Comparison of ENCODE assay signal across 10 mouse cellular contexts in the genomic region with DNA sequence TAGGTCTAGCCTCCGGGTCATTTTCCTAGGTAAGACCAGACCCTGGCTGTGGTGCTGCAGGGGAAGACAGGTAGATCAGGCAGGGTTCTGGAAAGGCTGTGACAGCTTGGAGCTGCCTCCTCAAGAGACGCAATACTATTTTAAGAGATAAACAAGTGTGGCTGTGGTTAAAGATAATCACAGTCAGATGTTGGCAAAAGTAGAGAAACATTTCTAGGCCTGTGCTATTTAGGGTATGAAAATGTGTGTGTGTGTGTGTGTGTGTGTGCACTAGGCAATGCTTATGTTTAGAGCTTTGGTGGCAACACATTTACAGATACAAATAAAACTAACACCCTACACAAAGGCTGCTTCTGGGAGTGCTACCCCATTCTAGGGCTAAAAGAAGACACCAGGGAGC.
DNase-seq lines count a peak whose midpoint lies in the region; ATAC-seq lines count a peak whose summit lies in the region.
"Had no signal": no experiment of that assay in that cellular context is flagged by ENCODE, and none has a peak within 500 bp of the region (broad histone marks: within the 10 kb centered on the region; RNA-seq: fewer than 3 reads in every experiment).

No protein-coding gene starts in this region.

- H3K36me3 ChIP-seq in embryonic facial prominence, embryonic 15.5 days, result no peaks in the 10 kb centered on the region
- H3K36me3 ChIP-seq in limb, embryonic 15.5 days, result no peaks in the 10 kb centered on the region
- H3K36me3 ChIP-seq: midbrain, embryonic 10.5 days had no signal

- H3K4me1 ChIP-seq in embryonic facial prominence, embryonic 15.5 days, result peaks cover 41% of the 10 kb centered on the region
- H3K4me1 ChIP-seq in limb, embryonic 15.5 days, result peaks cover 30% of the 10 kb centered on the region

- peak; percentile 92 for DNase-seq in heart, adult 11 months
- no peak for DNase-seq in heart, postnatal 14 days
- DNase-seq in A20 (ENCODE audit: low read depth, low spot score), result peak; percentile 39
- no peak for DNase-seq in cerebellum, adult 9-11 months
- DNase-seq in cerebellum, adult 18-20 months, result no peak

- H3K27me3 ChIP-seq in embryonic facial prominence, embryonic 15.5 days, result no peaks in the 10 kb centered on the region
- no peaks in the 10 kb centered on the region for H3K27me3 ChIP-seq in limb, embryonic 15.5 days

- no peak for ATAC-seq in embryonic facial prominence, embryonic 15.5 days (ENCODE audit: insufficient number of reproducible peaks, low FRiP score, low TSS enrichment, low read depth)
- ATAC-seq in limb, embryonic 15.5 days (ENCODE audit: insufficient number of reproducible peaks, low FRiP score, low TSS enrichment, low read depth), result 0 out of 2 replicates have a peak, but pooled peaks have one; percentile 16
- ATAC-seq in activated CD4-positive, CD25-positive, alpha-beta regulatory T cell, adult 4 months, result no peak
- ATAC-seq: hindbrain, postnatal 0 days had no signal

- no peak overlapping the region for H3K4me3 ChIP-seq in embryonic facial prominence, embryonic 15.5 days (replicated peaks)
- H3K4me3 ChIP-seq in limb, embryonic 15.5 days, result no peak overlapping the region
- H3K4me3 ChIP-seq: midbrain, embryonic 10.5 days had no signal

- WGBS in embryonic facial prominence, embryonic 15.5 days, result 30% methylated on average over 2 of the region's 2 CpGs
- 49% methylated on average over 2 of the region's 2 CpGs for WGBS in limb, embryonic 15.5 days

- intact Hi-C loops in heart, postnatal 14 days (cut with DNase I), result no loop called here

- H3K4me2 ChIP-seq in embryonic facial prominence, embryonic 15.5 days (replicated peaks), result no peak overlapping the region
- no peak overlapping the region for H3K4me2 ChIP-seq in limb, embryonic 15.5 days

- peak overlapping the region; percentile 78 for H3K27ac ChIP-seq in embryonic facial prominence, embryonic 15.5 days (replicated peaks)
- no peak overlapping the region for H3K27ac ChIP-seq in limb, embryonic 15.5 days
- H3K27ac ChIP-seq: hindbrain, postnatal 0 days; midbrain, embryonic 10.5 days had no signal

- H3K9ac ChIP-seq in embryonic facial prominence, embryonic 15.5 days, result no peak overlapping the region
- H3K9ac ChIP-seq in limb, embryonic 15.5 days, result no peak overlapping the region

- H3K9me3 ChIP-seq in embryonic facial prominence, embryonic 15.5 days (replicated peaks), result no peaks in the 10 kb centered on the region
- H3K9me3 ChIP-seq in limb, embryonic 15.5 days, result no peaks in the 10 kb centered on the region
- H3K9me3 ChIP-seq: midbrain, embryonic 10.5 days had no signal

Comparison
In these comparisons a context has a peak if more than half of its experiments do, and no peak if none do; other contexts are left out.
1. DNase-seq: peak in heart, adult 11 months (single experiment) and A20 (single experiment); none in heart, postnatal 14 days (0 of 2), cerebellum, adult 9-11 months (single experiment) and cerebellum, adult 18-20 months (0 of 2).